23 mouse cellular contexts compared by ENCODE assay signal in genomic region chr7:45117566-45117965, GRCm38 (mm10). TPM values are rescaled to one million over a fixed set of nuclear protein-coding genes. Genes with fewer than 3 reads are reported as not detected.
DNase-seq lines count a peak whose midpoint lies in the region; ATAC-seq lines count a peak whose summit lies in the region.
"Had no signal": no experiment of that assay in that cellular context is flagged by ENCODE, and none has a peak within 500 bp of the region (broad histone marks: within the 10 kb centered on the region; RNA-seq: fewer than 3 reads in every experiment).

No protein-coding gene starts in this region.

- H3K9ac ChIP-seq in kidney, embryonic 14.5 days (ENCODE audit: low read depth, low read length), result no peak overlapping the region
- no peak overlapping the region for H3K9ac ChIP-seq in midbrain, embryonic 14.5 days (replicated peaks; ENCODE audit: low read length)
- peak overlapping the region; percentile 36; the same call in 1 of the 2 replicates for H3K9ac ChIP-seq in embryonic facial prominence, embryonic 13.5 days
- H3K9ac ChIP-seq: hindbrain, embryonic 12.5 days; neural tube, embryonic 15.5 days had no signal

- ATAC-seq in kidney, embryonic 14.5 days (ENCODE audit: low FRiP score, low TSS enrichment), result 0 out of 2 replicates have a peak, but pooled peaks have one; percentile 11
- ATAC-seq in midbrain, embryonic 14.5 days (ENCODE audit: low FRiP score, low TSS enrichment), result no peak
- no peak for ATAC-seq in embryonic facial prominence, embryonic 13.5 days (ENCODE audit: insufficient number of reproducible peaks, insufficient read depth, low FRiP score, low TSS enrichment, low read depth)
- ATAC-seq: forebrain, embryonic 14.5 days had no signal

- DNase-seq in kidney, postnatal 14 days, result no peak
- DNase-seq in midbrain, embryonic 10.5 days (ENCODE audit: low spot score), result no peak
- no peak for DNase-seq in midbrain, embryonic 14.5 days
- peak; percentile 54 for DNase-seq in splenic B cell, adult 2 months (ENCODE audit: low read depth, low spot score)
- no peak for DNase-seq in frontal cortex, postnatal 36 days (ENCODE audit: low spot score in 2 of 2)
- DNase-seq: adrenal gland, adult 8-10 months; cerebellum, adult 11-12 months; cerebellum, postnatal 25 days; gastrocnemius, postnatal 36 days; kidney, adult 11 months; layer of hippocampus, postnatal 36 days; lung, postnatal 10 days; retina, postnatal 1 day; right cerebral cortex, postnatal 4 days had no signal

- H3K4me3 ChIP-seq in kidney, embryonic 14.5 days (ENCODE audit: low read length), result no peak overlapping the region
- H3K4me3 ChIP-seq in midbrain, embryonic 10.5 days, result no peak overlapping the region
- H3K4me3 ChIP-seq in midbrain, embryonic 14.5 days (replicated peaks; ENCODE audit: low read depth, low read length), result no peak overlapping the region
- H3K4me3 ChIP-seq in embryonic facial prominence, embryonic 13.5 days, result no peak overlapping the region
- H3K4me3 ChIP-seq: erythroblast, embryonic 14.5 days; hindbrain, embryonic 12.5 days; megakaryocyte, embryonic 14.5 days; neural tube, embryonic 15.5 days had no signal

- no peaks in the 10 kb centered on the region for H3K27me3 ChIP-seq in kidney, embryonic 14.5 days (ENCODE audit: control insufficient read depth, insufficient read depth, low read length)
- no peaks in the 10 kb centered on the region for H3K27me3 ChIP-seq in midbrain, embryonic 10.5 days (ENCODE audit: low read depth, poor library complexity, severe bottlenecking)
- no peaks in the 10 kb centered on the region for H3K27me3 ChIP-seq in midbrain, embryonic 14.5 days (ENCODE audit: control insufficient read depth, insufficient read depth, low read length)
- H3K27me3 ChIP-seq in embryonic facial prominence, embryonic 13.5 days, result no peaks in the 10 kb centered on the region
- no peaks in the 10 kb centered on the region for H3K27me3 ChIP-seq in splenic B cell, adult 2 months (ENCODE audit: control insufficient read depth, insufficient read depth, low read length, poor library complexity, severe bottlenecking)
- H3K27me3 ChIP-seq: hindbrain, embryonic 12.5 days; neural tube, embryonic 15.5 days had no signal

- H3K4me1 ChIP-seq in kidney, embryonic 14.5 days (ENCODE audit: control insufficient read depth, insufficient read depth, low read length), result peaks cover 7% of the 10 kb centered on the region; the same call in 1 of the 2 replicates
- peaks cover 21% of the 10 kb centered on the region for H3K4me1 ChIP-seq in midbrain, embryonic 10.5 days
- H3K4me1 ChIP-seq in midbrain, embryonic 14.5 days (ENCODE audit: control insufficient read depth, insufficient read depth, low read length), result no peaks in the 10 kb centered on the region
- H3K4me1 ChIP-seq in embryonic facial prominence, embryonic 13.5 days, result peaks cover 14% of the 10 kb centered on the region

- H3K9me3 ChIP-seq in kidney, embryonic 14.5 days (ENCODE audit: control insufficient read depth, low read length), result no peaks in the 10 kb centered on the region
- no peaks in the 10 kb centered on the region for H3K9me3 ChIP-seq in midbrain, embryonic 10.5 days (replicated peaks)
- H3K9me3 ChIP-seq in midbrain, embryonic 14.5 days (ENCODE audit: control insufficient read depth, low read length), result no peaks in the 10 kb centered on the region
- no peaks in the 10 kb centered on the region for H3K9me3 ChIP-seq in embryonic facial prominence, embryonic 13.5 days
- H3K9me3 ChIP-seq: hindbrain, embryonic 12.5 days; megakaryocyte, embryonic 14.5 days; neural tube, embryonic 15.5 days had no signal

- peak overlapping the region; percentile 37; the same call in 1 of the 2 replicates for H3K27ac ChIP-seq in kidney, embryonic 14.5 days (ENCODE audit: low read depth, low read length)
- 0 out of 2 replicates have a peak overlapping the region, but pooled peaks have one; percentile 23 for H3K27ac ChIP-seq in midbrain, embryonic 10.5 days (replicated peaks)
- H3K27ac ChIP-seq in midbrain, embryonic 14.5 days (replicated peaks; ENCODE audit: low read depth, low read length), result no peak overlapping the region
- peak overlapping the region; percentile 44 for H3K27ac ChIP-seq in embryonic facial prominence, embryonic 13.5 days
- H3K27ac ChIP-seq: hindbrain, embryonic 12.5 days; neural tube, embryonic 15.5 days had no signal

- H3K36me3 ChIP-seq in kidney, embryonic 14.5 days (ENCODE audit: control insufficient read depth, insufficient read depth, low read length), result peaks cover 35% of the 10 kb centered on the region
- peaks cover 52% of the 10 kb centered on the region for H3K36me3 ChIP-seq in midbrain, embryonic 10.5 days
- peaks cover 48% of the 10 kb centered on the region for H3K36me3 ChIP-seq in midbrain, embryonic 14.5 days (ENCODE audit: control insufficient read depth, insufficient read depth, low read length)
- H3K36me3 ChIP-seq in embryonic facial prominence, embryonic 13.5 days, result peaks cover 41% of the 10 kb centered on the region
- H3K36me3 ChIP-seq in splenic B cell, adult 2 months (ENCODE audit: control insufficient read depth, insufficient read depth, low read length, poor library complexity, severe bottlenecking), result peaks cover 2% of the 10 kb centered on the region; the same call in 1 of the 2 replicates

- 62% methylated on average over 8 of the region's 8 CpGs for WGBS in kidney, embryonic 14.5 days
- WGBS in midbrain, embryonic 10.5 days, result 81% methylated on average over 8 of the region's 8 CpGs
- WGBS in midbrain, embryonic 14.5 days, result 75% methylated on average over 8 of the region's 8 CpGs
- WGBS in embryonic facial prominence, embryonic 13.5 days, result 79% methylated on average over 8 of the region's 8 CpGs

- no peak overlapping the region for H3K4me2 ChIP-seq in kidney, embryonic 14.5 days (replicated peaks; ENCODE audit: low read depth, low read length)
- no peak overlapping the region for H3K4me2 ChIP-seq in midbrain, embryonic 14.5 days (ENCODE audit: low read length)
- no peak overlapping the region for H3K4me2 ChIP-seq in embryonic facial prominence, embryonic 13.5 days
- H3K4me2 ChIP-seq: hindbrain, embryonic 12.5 days; liver, embryonic 11.5 days; neural tube, embryonic 15.5 days had no signal

RNA-seq across cellular contexts. Expression of gene Rps11, which starts 6.7 kb away (rescaled TPM):
- 1,882 and 1,923 TPM in 2 replicates for polyA plus RNA-seq in kidney, embryonic 14.5 days (2014; fragmentation: Nextera tagmentation; extraction: Ambion mirVana)
- 1,493 and 1,787 TPM in 2 replicates for polyA plus RNA-seq in midbrain, embryonic 10.5 days (2016; fragmentation: Nextera tagmentation; extraction: Ambion mirVana)
- 915 and 960 TPM in 2 replicates for polyA plus RNA-seq in midbrain, embryonic 14.5 days (2014; fragmentation: Nextera tagmentation; extraction: Ambion mirVana)
- polyA plus RNA-seq in embryonic facial prominence, embryonic 13.5 days (2015; fragmentation: Nextera tagmentation; extraction: Ambion mirVana), result 1,651 and 1,760 TPM in 2 replicates

RNA-seq across cellular contexts. Expression of gene Rpl13a, which starts 11.0 kb away (rescaled TPM):
- polyA plus RNA-seq in kidney, embryonic 14.5 days (2014; fragmentation: Nextera tagmentation; extraction: Ambion mirVana), result 1,416 and 1,603 TPM in 2 replicates
- polyA plus RNA-seq in midbrain, embryonic 10.5 days (2016; fragmentation: Nextera tagmentation; extraction: Ambion mirVana), result 1,083 and 1,243 TPM in 2 replicates
- 746 and 846 TPM in 2 replicates for polyA plus RNA-seq in midbrain, embryonic 14.5 days (2014; fragmentation: Nextera tagmentation; extraction: Ambion mirVana)
- polyA plus RNA-seq in embryonic facial prominence, embryonic 13.5 days (2015; fragmentation: Nextera tagmentation; extraction: Ambion mirVana), result 1,453 and 1,588 TPM in 2 replicates

RNA-seq across cellular contexts. Expression of gene Fcgrt, which starts 13.9 kb away (rescaled TPM):
- polyA plus RNA-seq in kidney, embryonic 14.5 days (2014; fragmentation: Nextera tagmentation; extraction: Ambion mirVana), result 48.9 and 67.4 TPM in 2 replicates
- 12.0 and 15.3 TPM in 2 replicates for polyA plus RNA-seq in midbrain, embryonic 10.5 days (2016; fragmentation: Nextera tagmentation; extraction: Ambion mirVana)
- 4.8 and 21.8 TPM in 2 replicates for polyA plus RNA-seq in midbrain, embryonic 14.5 days (2014; fragmentation: Nextera tagmentation; extraction: Ambion mirVana)
- 61.6 and 65.1 TPM in 2 replicates for polyA plus RNA-seq in embryonic facial prominence, embryonic 13.5 days (2015; fragmentation: Nextera tagmentation; extraction: Ambion mirVana)

RNA-seq across cellular contexts. Expression of gene Gm45713, which starts 18.5 kb away (rescaled TPM):
- 0.19 and 0.47 TPM in 2 replicates for polyA plus RNA-seq in kidney, embryonic 14.5 days (2014; fragmentation: Nextera tagmentation; extraction: Ambion mirVana)
- 0.11 and 0.19 TPM in 2 replicates for polyA plus RNA-seq in midbrain, embryonic 10.5 days (2016; fragmentation: Nextera tagmentation; extraction: Ambion mirVana)
- polyA plus RNA-seq in midbrain, embryonic 14.5 days (2014; fragmentation: Nextera tagmentation; extraction: Ambion mirVana), result 0.53 TPM in 1 of 2 replicates, not detected in the other
- 0.20 TPM in 1 of 2 replicates, not detected in the other for polyA plus RNA-seq in embryonic facial prominence, embryonic 13.5 days (2015; fragmentation: Nextera tagmentation; extraction: Ambion mirVana)
- polyA plus RNA-seq: erythroblast, embryonic 14.5 days; hindbrain, embryonic 12.5 days; stomach, embryonic 16.5 days had no signal

RNA-seq across cellular contexts. Expression of gene Flt3l, which starts 18.7 kb away (rescaled TPM):
- 1.0 and 1.3 TPM in 2 replicates for polyA plus RNA-seq in kidney, embryonic 14.5 days (2014; fragmentation: Nextera tagmentation; extraction: Ambion mirVana)
- polyA plus RNA-seq in midbrain, embryonic 10.5 days (2016; fragmentation: Nextera tagmentation; extraction: Ambion mirVana), result 1.1 and 1.4 TPM in 2 replicates
- polyA plus RNA-seq in midbrain, embryonic 14.5 days (2014; fragmentation: Nextera tagmentation; extraction: Ambion mirVana), result 0.50 and 1.4 TPM in 2 replicates
- polyA plus RNA-seq in embryonic facial prominence, embryonic 13.5 days (2015; fragmentation: Nextera tagmentation; extraction: Ambion mirVana), result 1.3 and 1.7 TPM in 2 replicates
